Mouse (Mus musculus) skeletal muscle tissue, postnatal 0 days (tissue): ENCODE data around the gene Pik3r6. TPM values are rescaled to one million over a fixed set of nuclear protein-coding genes. Genes with fewer than 3 reads are reported as not detected.

ENCODE experiments used
- polyA plus RNA-seq: library from polyadenylated mRNA; unstranded; fragments of >200 nt; fragmentation: Nextera tagmentation; extraction: Ambion mirVana; gene quantifications from 2 replicates; pipeline ENCODE4 v1.2.1, GENCODE M21; 2015

Gene Pik3r6
- polyA plus RNA-seq: 2.4 and 4.1 TPM in 2 replicates

DNA sequence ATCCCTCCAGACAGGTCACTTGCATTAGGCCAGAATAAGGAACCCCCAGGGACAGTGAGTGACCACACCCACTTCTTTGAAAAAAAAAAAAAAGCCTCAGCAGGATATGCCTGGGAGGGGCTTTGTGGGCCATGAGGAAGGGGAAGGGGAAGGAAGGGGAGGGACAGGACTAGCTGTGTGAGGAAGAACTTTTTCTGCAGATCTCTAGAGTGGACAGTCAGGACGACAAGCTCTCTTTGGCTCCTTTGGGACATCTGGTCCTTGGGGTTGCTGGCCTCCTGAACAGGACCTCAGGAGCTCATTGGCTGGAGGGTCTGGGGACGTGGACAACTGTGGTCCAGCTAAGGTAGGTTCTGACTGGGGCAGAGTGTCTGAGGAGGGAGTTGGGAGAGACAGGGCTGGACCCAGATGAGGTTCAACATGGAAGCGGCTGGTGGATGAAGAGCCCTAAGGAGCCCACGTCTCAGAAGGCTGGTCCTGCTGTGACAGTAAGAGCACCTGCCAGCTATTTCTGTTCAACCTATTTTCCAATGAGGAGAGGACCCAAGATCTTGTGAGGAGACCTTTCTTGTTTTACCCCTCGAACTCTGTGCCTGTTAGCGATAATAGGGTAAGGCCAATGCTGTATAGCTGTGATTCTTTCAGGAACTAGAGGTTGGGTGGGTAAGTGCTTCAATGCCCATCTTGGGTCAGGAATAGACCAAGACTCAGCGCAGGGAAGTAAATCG lies at the start of gene Pik3r6:
Pik3r6 (plus strand) TSS at position 118 of the 728 bp plus-strand sequence.

DNA sequence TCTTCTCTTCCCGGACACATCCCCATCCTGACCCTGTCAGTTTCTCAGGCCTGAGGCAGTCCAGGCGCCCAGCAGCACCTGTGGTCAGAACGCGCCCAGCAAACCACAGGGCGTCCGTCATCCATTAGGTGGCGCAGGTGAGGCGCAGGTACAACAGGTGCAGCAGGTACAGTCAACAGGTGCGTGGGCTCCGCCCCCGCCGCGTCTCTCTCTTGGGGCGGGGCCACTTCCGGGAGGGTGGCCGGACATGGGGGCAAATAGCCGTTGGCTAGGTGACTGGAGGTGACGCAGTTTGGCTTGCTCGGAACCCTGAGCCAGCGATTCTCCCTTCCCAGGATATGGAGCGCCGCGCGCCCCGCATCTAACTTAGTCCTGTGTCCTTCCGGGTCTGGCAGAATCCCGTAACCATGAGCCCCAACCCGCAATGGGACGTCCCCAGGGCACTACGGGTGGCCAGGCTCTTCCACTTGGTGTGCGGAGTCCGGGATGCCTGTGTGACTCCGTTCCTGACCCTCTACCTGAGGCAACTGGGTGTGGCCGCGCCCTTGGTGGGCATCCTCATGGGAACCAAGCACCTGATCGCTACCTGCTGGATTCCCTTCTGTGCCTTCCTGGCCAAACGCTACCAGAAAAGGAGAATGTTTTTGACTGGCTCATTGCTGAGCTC lies 53.2 kb downstream of the Pik3r6 start, which contains the start of gene Mfsd6l:
Mfsd6l (plus strand) TSS at position 269 of the 667 bp plus-strand sequence.

DNA sequence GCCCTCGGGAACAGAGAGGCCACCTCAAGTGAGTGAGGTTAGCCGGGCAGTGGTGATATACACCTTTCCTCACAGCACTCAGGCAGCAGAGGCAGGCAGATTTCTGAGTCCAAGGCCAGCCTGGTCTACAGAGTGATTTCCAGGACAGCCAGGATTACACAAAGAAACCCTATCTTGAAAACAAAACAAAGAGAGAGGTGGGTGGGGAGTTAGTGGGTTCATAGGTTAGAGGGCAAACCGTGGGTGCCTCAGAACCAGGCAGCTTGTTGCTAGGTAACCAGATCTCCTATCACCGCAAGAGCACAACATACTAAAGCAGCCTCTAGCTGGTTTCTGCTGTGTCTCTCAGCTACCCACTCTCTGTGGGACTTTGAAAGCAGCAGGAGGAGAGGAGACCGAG lies 83.9 kb downstream of the Pik3r6 start, which contains the start of gene Ccdc42:
Ccdc42 (plus strand) TSS at position 301 of the 400 bp plus-strand sequence.

Other genes starting within 250 kb of the Pik3r6 start
- 7.9 and 9.0 TPM in 2 replicates for gene Ntn1, start 102.2 kb upstream of the Pik3r6 start, polyA plus RNA-seq
- 0.19 and 0.38 TPM in 2 replicates for gene Pik3r5, start 70.9 kb upstream of the Pik3r6 start, polyA plus RNA-seq
- gene Mfsd6l, start 53.2 kb downstream of the Pik3r6 start, polyA plus RNA-seq: 0.06 TPM in 1 of 2 replicates, not detected in the other
- 1.5 TPM in 1 of 2 replicates, not detected in the other for gene Ccdc42, start 84.0 kb downstream of the Pik3r6 start, polyA plus RNA-seq
- gene Myh10, start 188.5 kb downstream of the Pik3r6 start, polyA plus RNA-seq: 20.5 and 21.7 TPM in 2 replicates